Mouse (Mus musculus) liver, embryonic 14.5 days (tissue): Measurements from ENCODE around the gene Efcab10. TPM values are rescaled to one million over a fixed set of nuclear protein-coding genes. Genes with fewer than 3 reads are reported as not detected.

Experiments
- ATAC-seq: fragments of 200-750 bp; cut with Nextera tagmentation; 2 replicates; pipeline ENCODE4 v1.8.0; 2017; ENCODE audit warnings: moderate number of reproducible peaks, mild to moderate bottlenecking, moderate library complexity; ENCODE audit not compliant: insufficient read depth
- DNase-seq, 3 experiments: peaks; one replicate each; pipeline ENCODE4 v3.0.0-alpha.2; 2012 to 2013; ENCODE audit warnings: low read depth in 3 of 3, low spot score in 3 of 3
- H3K27ac ChIP-seq: fragments of 300-500 bp; sonication (generic); 2 replicates; pipeline ENCODE4 v1.5.1; 2014; ENCODE audit warnings: moderate library complexity, mild to moderate bottlenecking, control low read depth, inconsistent platforms
- H3K27me3 ChIP-seq: fragments of 300-500 bp; sonication (generic); 2 replicates; pipeline ENCODE4 v1.6.1; 2014; ENCODE audit warnings: mild to moderate bottlenecking, low read length, moderate library complexity; ENCODE audit not compliant: control insufficient read depth, insufficient read depth
- H3K36me3 ChIP-seq: fragments of 300-500 bp; sonication (generic); replicated peaks from 2 replicates; pipeline ENCODE4 v1.6.1; 2014; ENCODE audit warnings: low read depth; ENCODE audit not compliant: control insufficient read depth, insufficient read depth
- H3K4me1 ChIP-seq, 2 experiments: fragments of 200-500 bp in 1 of 2; fragments of 300-500 bp in 1 of 2; sonication (generic) in 1 of 2; replicated peaks; 2 replicates each; pipeline ENCODE4 v1.6.1; 2012 to 2014; ENCODE audit warnings: antibody characterized with exemption in 1 of 2, inconsistent platforms in 1 of 2, low read length in 1 of 2; ENCODE audit not compliant: control insufficient read depth in 2 of 2, insufficient read depth in 2 of 2
- H3K4me2 ChIP-seq: fragments of 300-500 bp; sonication (generic); 2 replicates; pipeline ENCODE4 v1.6.1; 2014; ENCODE audit warnings: low read depth, mild to moderate bottlenecking, control low read depth, moderate library complexity
- H3K4me3 ChIP-seq, 2 experiments: fragments of 200-500 bp in 1 of 2; fragments of 300-500 bp in 1 of 2; sonication (generic) in 1 of 2; 2 replicates each; pipeline ENCODE4 v1.5.1; 2012 to 2014; ENCODE audit warnings: low read depth in 2 of 2, low read length in 2 of 2, mild to moderate bottlenecking in 2 of 2, control low read depth in 1 of 2, inconsistent platforms in 1 of 2, moderate library complexity in 1 of 2; ENCODE audit not compliant: insufficient read depth in 1 of 2
- H3K9ac ChIP-seq: fragments of 300-500 bp; sonication (generic); replicated peaks from 2 replicates; pipeline ENCODE4 v1.6.1; 2014; ENCODE audit warnings: mild to moderate bottlenecking, control low read depth, moderate library complexity
- H3K9me3 ChIP-seq: fragments of 300-500 bp; sonication (generic); 2 replicates; pipeline ENCODE4 v1.6.1; 2016; ENCODE audit warnings: low read length, mixed read lengths; ENCODE audit not compliant: control insufficient read depth
- CTCF ChIP-seq: IDR thresholded peaks from 2 replicates; pipeline ENCODE4 v1.5.1; 2016; ENCODE audit warnings: antibody characterized with exemption, low read depth, control low read depth
- EP300 ChIP-seq: IDR thresholded peaks from 2 replicates; pipeline ENCODE4 v1.6.1; 2016; ENCODE audit warnings: antibody characterized with exemption, low read depth
- WGBS: fragments of 180-500 bp; shearing (Covaris S2); extraction: QIAGEN DNeasy Blood & Tissue Kit; methylation state at CpG from one replicate; pipeline ENCODE4 v1.1.7; 2014; ENCODE audit not compliant: insufficient replicate concordance; 5-methylcytosine and 5-hydroxymethylcytosine counted together
- polyA plus RNA-seq, 2 experiments: library from polyadenylated mRNA; depleted of rRNA in 1 of 2; stranded (reverse) in 1 of 2; unstranded in 1 of 2; fragments of >200 nt; fragmentation: Nextera tagmentation in 1 of 2; extraction: Ambion mirVana in 1 of 2; gene quantifications; 2 replicates each; pipeline versions ENCODE4 v1.2.1 to v1.2.3; 2012 to 2014

The Efcab10 gene
- polyA plus RNA-seq, 2 experiments, result not detected

DNA sequence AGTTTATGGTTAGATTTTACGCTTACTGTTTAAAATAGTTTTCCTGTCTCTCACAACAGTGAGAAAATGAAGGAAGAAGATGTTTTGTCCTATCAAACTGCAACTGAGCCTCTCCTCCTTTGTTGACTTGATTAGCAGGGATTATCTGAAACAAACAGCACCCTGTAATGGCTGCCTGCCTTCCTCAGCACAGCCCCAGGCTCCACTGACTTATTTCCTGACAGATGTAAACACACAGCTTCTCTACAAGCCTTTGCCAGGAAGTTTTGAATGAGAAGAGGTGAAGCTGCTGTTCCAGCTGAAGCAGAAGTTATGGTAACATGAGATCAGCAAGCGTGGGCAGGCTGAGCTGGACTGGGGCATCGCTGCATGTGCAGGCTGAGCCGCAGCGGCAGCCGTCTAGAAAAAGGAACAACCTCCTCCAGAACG lies 8.6 kb downstream of the Efcab10 start:
- ATAC-seq (no peak), DNase-seq (no peak)
- no peaks in the 10 kb centered on the region for H3K36me3 ChIP-seq
- peaks cover 0 to 5% of the 10 kb centered on the region in 2 experiments; a peak in 2 of 4 replicates for H3K4me1 ChIP-seq
- no peak overlapping the region for H3K27ac ChIP-seq
- no peak overlapping the region for H3K9ac ChIP-seq
- TF ChIP-seq CTCF, result no peak
- TF ChIP-seq EP300, result no peak
- no peaks in the 10 kb centered on the region for H3K27me3 ChIP-seq
- no peak overlapping the region for H3K4me3 ChIP-seq
- peak overlapping the region; percentile 0; the same call in 1 of the 2 replicates for H3K4me2 ChIP-seq
- no peaks in the 10 kb centered on the region for H3K9me3 ChIP-seq
- 6% methylated on average over 7 of the region's 7 CpGs for WGBS

DNA sequence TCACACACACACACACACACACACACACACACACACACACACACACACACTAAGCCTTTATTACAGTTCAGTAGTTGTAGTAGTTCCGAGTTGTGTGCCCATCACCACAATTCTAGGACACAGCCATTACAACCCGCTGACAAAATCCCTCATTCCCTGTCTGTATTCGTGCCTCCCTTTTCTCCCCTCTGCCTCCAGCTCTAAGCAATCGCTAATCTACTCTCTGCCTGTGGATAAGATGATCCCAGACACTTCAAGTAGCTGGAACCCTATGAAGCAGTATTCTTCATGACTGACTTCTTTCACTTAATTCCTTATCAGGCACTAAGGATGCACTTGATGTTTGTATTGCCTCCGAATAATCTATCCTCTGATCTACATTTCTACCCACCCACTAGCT lies 10.3 kb downstream of the Efcab10 start:
- Histone ChIP-seq H3K27me3 (no peaks in the 10 kb centered on the region), H3K9ac (no peak overlapping the region), H3K9me3 (no peaks in the 10 kb centered on the region), H3K27ac (no peak overlapping the region), H3K4me3 (no peak overlapping the region), H3K4me2 (no peak overlapping the region), H3K4me1 (peaks cover 0 to 5% of the 10 kb centered on the region in 2 experiments; a peak in 2 of 4 replicates), H3K36me3 (no peaks in the 10 kb centered on the region)
- DNase-seq (no peak), ATAC-seq (no peak)
- 58% methylated on average over 5 of the region's 5 CpGs for WGBS
- TF ChIP-seq CTCF, result no peak
- TF ChIP-seq EP300, result no peak

DNA sequence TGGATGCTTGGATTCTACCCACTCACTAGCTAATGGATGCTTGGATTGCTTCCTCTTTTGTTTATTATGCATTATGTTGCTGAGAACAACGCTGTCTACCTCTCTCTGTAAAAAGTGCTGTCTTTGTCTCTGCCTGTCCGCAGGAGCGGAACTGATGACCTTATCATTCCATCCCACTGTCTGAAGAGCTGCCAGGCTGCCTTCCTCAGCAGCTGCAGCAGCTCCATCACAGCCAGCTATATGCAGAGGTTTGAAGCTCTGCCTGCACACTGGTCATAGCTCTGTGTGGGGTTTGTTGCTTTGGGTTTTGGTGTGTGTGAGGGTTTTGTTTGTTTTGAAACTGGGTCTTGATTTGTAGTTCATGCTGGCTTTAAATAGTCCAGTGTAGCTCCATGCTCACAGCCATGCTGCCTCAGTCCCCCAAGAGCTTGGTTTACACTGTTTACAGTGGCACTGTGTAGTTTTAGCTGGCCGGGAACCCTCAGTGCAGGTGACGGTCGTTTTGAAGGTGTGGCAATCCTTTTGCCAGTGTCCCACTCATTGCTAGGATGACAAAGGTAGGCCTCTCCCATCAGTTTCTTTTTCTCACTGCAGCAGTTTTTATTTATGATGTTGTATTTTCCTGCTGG lies 10.9 kb downstream of the Efcab10 start:
- Histone ChIP-seq H3K4me1 (peaks cover 0 to 5% of the 10 kb centered on the region in 2 experiments; a peak in 2 of 4 replicates), H3K4me2 (no peak overlapping the region), H3K9ac (no peak overlapping the region), H3K4me3 (no peak overlapping the region), H3K36me3 (no peaks in the 10 kb centered on the region), H3K9me3 (no peaks in the 10 kb centered on the region), H3K27me3 (no peaks in the 10 kb centered on the region), H3K27ac (no peak overlapping the region)
- DNase-seq (no peak), ATAC-seq (no peak)
- 30% methylated on average over 6 of the region's 6 CpGs for WGBS
- TF ChIP-seq EP300, result no peak
- TF ChIP-seq CTCF, result no peak

DNA sequence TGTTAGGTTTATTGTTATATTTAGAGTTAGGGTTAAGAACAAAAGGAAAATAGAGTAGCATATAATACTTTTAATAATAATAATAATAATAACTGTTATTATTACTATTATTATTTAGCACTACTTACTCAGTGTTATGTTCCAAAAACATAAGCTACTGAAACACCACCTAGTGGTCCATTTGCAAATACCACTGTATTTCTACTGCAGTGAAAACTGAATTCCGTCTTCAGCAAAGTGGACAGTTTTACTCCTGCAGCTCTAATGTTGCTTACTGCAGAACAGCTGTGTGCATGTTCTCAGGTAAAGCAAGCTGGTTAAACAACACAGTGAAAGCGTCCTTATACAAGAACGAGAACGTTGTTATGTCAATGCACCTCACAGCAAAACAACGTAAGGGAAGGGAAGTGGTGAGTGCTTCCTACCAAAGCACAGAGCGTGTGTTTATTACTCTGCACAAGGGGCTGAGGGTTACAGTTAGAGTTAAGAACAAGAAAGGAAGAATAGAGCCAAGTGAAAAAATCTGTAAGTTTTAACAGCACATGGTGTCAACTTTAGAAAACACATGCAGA lies 17.0 kb downstream of the Efcab10 start:
- DNase-seq, result no peak
- Histone ChIP-seq H3K4me1 (no peaks in the 10 kb centered on the region), H3K9ac (no peak overlapping the region), H3K9me3 (no peaks in the 10 kb centered on the region), H3K27ac (no peak overlapping the region), H3K4me2 (no peak overlapping the region), H3K4me3 (no peak overlapping the region), H3K27me3 (no peaks in the 10 kb centered on the region), H3K36me3 (no peaks in the 10 kb centered on the region)
- no peak for ATAC-seq
- TF ChIP-seq EP300 (no peak), CTCF (peak; percentile 21; the same call in 1 of the 2 replicates)
- WGBS, result 20% methylated on average over 6 of the region's 6 CpGs

DNA sequence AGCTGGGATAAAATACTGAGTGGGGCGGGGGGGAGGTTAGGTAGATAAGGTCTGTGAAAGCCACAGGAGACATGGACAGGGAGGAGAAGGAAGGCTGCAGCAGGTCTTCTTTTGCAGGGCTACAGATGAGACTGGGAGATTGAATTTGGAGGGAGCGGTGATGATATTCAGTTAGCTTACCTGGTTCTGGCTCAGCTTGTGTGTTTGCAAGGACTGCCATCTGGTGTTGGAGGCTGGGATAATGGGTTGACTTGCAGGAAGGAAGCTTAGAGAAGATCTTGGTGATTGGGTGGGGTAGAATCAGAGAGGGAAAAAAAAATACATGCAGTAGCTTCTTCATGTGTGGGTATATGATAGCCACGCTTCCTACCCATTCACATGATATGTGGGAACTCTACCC lies 29.7 kb downstream of the Efcab10 start:
- TF ChIP-seq CTCF (peak; percentile 61), EP300 (no peak)
- Histone ChIP-seq H3K27ac (no peak overlapping the region), H3K27me3 (no peaks in the 10 kb centered on the region; the same call in 1 of the 2 replicates), H3K9ac (no peak overlapping the region), H3K4me2 (no peak overlapping the region), H3K9me3 (no peaks in the 10 kb centered on the region), H3K36me3 (no peaks in the 10 kb centered on the region), H3K4me3 (no peak overlapping the region), H3K4me1 (no peaks in the 10 kb centered on the region)
- ATAC-seq (no peak), DNase-seq (no peak)
- 19% methylated on average over 3 of the region's 3 CpGs for WGBS
